Mouse (Mus musculus) bone marrow macrophage, adult 2 months (primary cell): ENCODE measurements at regions not wholly inside any gene's neighbourhood (a gene's known extent, or its start where the extent isn't known, plus 50 kb on each side); places are given as distances from the start of the nearest gene placed in this dataset.

ENCODE experiments used
- CTCF ChIP-seq: IDR thresholded peaks from 2 replicates; pipeline ENCODE4 v1.5.1; 2012; ENCODE audit warnings: low read depth, mild to moderate bottlenecking, low read length, moderate library complexity
- POLR2A ChIP-seq: IDR thresholded peaks from 2 replicates; pipeline ENCODE4 v1.6.1; 2012; ENCODE audit warnings: mild to moderate bottlenecking, low read depth, low read length, borderline replicate concordance

DNA sequence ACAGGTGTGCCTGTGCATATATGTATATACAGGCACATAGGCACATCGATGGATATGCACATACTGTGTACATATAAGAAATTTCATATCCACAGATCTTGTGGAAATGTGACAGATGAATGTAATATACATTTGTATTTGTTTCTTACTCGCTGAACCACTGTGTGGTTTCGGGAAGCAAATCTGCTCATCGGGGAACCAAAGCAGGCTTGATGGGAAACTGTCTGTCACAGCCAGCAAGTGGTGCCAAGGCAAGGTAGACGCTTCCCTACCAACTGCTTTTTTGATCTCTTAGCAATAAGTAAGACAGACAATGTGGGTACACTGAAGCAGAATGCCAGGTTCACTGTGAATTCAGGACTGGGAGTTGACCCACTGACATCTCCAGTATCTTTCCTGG, 80.3 kb upstream of the Sdk1 start:
- no peak for TF ChIP-seq POLR2A
- no peak for TF ChIP-seq CTCF
